Mouse (Mus musculus): ENCODE results near the gene Nipal4. TPM values are rescaled to one million over a fixed set of nuclear protein-coding genes. Genes with fewer than 3 reads are reported as not detected.
"Not testable (repeated sequence)": the region's sequence is repeated elsewhere in the genome, so short reads cannot be mapped to it uniquely, and the experiment has no call there.

Nipal4 gene
- polyA plus RNA-seq, 1 experiment from 2014 or later, result 0.43 TPM

GRCm38 (mm10) chr11:46194175-46194574, 27.9 kb upstream of the Nipal4 start:
- no peak overlapping the region for H3K4me3 ChIP-seq
- H3K27ac ChIP-seq (replicated peaks), result no peak overlapping the region
- no peak for ATAC-seq (ENCODE audit: low FRiP score, low read depth)
- no peak overlapping the region for H3K9ac ChIP-seq
- WGBS, result 83% methylated on average over 4 of the region's 4 CpGs
- H3K36me3 ChIP-seq, result peaks cover 58% of the 10 kb centered on the region
- H3K4me2 ChIP-seq, result no peak overlapping the region
- H3K4me1 ChIP-seq (replicated peaks), result no peaks in the 10 kb centered on the region
- no peaks in the 10 kb centered on the region for H3K27me3 ChIP-seq
- no peaks in the 10 kb centered on the region for H3K9me3 ChIP-seq

GRCm38 (mm10) chr11:46188283-46188682, 22.0 kb upstream of the Nipal4 start:
- H3K9ac ChIP-seq, result no peak overlapping the region
- H3K4me3 ChIP-seq, result no peak overlapping the region
- H3K9me3 ChIP-seq, result no peaks in the 10 kb centered on the region
- peaks cover 7% of the 10 kb centered on the region for H3K4me1 ChIP-seq (replicated peaks)
- no peak overlapping the region; the same call in 1 of the 2 replicates for H3K27ac ChIP-seq (replicated peaks)
- no peak for ATAC-seq (ENCODE audit: low FRiP score, low read depth)
- H3K4me2 ChIP-seq, result no peak overlapping the region
- 0 out of 2 replicates have a peak, but pooled peaks cover 8% of the 10 kb centered on the region for H3K36me3 ChIP-seq
- WGBS, result 53% methylated on average over 2 of the region's 2 CpGs
- no peaks in the 10 kb centered on the region for H3K27me3 ChIP-seq

DNA sequence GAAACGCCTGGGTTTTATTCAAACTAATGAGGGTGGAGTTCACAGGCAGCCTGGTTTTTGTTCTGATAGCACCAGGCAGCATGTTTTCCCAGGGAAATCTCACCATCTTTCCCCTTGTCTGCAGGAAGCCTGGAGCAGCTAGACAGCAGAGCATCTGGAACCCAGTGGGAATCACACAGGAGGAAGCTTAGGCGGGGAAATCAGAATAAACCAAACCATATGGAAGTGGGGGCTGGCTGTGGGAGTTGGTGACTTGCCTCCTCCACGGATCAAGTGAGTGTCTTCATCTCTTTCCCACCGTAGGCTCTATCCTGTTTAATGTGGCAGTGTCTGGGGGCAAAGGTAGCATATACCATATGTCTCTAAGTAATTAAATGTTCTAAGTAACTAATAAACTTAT, 19.2 kb upstream of the Nipal4 start:
- Histone ChIP-seq H3K27ac (replicated peaks) (peak overlapping the region; percentile 34; the same call in 1 of the 2 replicates), H3K4me1 (replicated peaks) (peaks cover 7% of the 10 kb centered on the region), H3K4me2 (no peak overlapping the region), H3K9me3 (no peaks in the 10 kb centered on the region), H3K4me3 (no peak overlapping the region), H3K9ac (no peak overlapping the region), H3K27me3 (no peaks in the 10 kb centered on the region), H3K36me3 (no peaks in the 10 kb centered on the region)
- WGBS, result 30% methylated on average over 4 of the region's 4 CpGs
- ATAC-seq (ENCODE audit: low FRiP score, low read depth), result peak; percentile 59

DNA sequence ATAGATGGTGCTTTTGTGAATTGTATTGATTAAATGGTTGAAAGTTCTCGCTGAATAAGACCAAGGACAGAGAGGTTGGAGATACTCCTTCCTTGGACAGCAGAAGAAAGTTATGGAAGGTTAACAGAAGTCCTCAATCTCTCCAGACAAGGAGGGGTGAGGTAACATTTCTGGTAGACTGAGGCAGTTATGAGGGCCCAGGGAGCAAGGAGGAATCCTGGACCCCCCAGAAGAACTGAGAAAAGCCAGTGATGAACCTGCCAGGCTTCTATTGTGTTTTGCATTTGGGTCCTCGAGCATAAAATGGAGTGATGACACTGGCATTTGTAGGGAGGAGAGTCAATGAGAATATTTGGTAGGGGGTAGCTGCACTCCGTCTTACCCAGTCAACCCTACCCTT, 18.6 kb upstream of the Nipal4 start:
- Histone ChIP-seq H3K36me3 (no peaks in the 10 kb centered on the region), H3K4me1 (replicated peaks) (peaks cover 7% of the 10 kb centered on the region), H3K9ac (no peak overlapping the region), H3K4me2 (no peak overlapping the region), H3K4me3 (no peak overlapping the region), H3K9me3 (no peaks in the 10 kb centered on the region), H3K27me3 (no peaks in the 10 kb centered on the region), H3K27ac (replicated peaks) (peak overlapping the region; percentile 34; the same call in 1 of the 2 replicates)
- 68% methylated on average over 3 of the region's 3 CpGs for WGBS
- no peak for ATAC-seq (ENCODE audit: low FRiP score, low read depth)

GRCm38 (mm10) chr11:46182031-46182430, 15.7 kb upstream of the Nipal4 start:
- not testable (repeated sequence) for ATAC-seq (ENCODE audit: low FRiP score, low read depth); H3K36me3 ChIP-seq; H3K4me1 ChIP-seq (replicated peaks); H3K4me2 ChIP-seq; H3K27ac ChIP-seq (replicated peaks); H3K27me3 ChIP-seq; H3K9me3 ChIP-seq; H3K4me3 ChIP-seq; H3K9ac ChIP-seq
- 96% methylated on average over 1 of the region's 1 CpGs for WGBS

- no peaks in the 10 kb centered on the region for H3K9me3 ChIP-seq
- no peaks in the 10 kb centered on the region for H3K27me3 ChIP-seq
- H3K4me3 ChIP-seq, result no peak overlapping the region
- no peaks in the 10 kb centered on the region for H3K36me3 ChIP-seq
- no peaks in the 10 kb centered on the region for H3K4me1 ChIP-seq (replicated peaks)
- H3K27ac ChIP-seq (replicated peaks), result no peak overlapping the region
- H3K9ac ChIP-seq, result no peak overlapping the region
- ATAC-seq (ENCODE audit: low FRiP score, low read depth), result no peak
- H3K4me2 ChIP-seq, result no peak overlapping the region
- WGBS, result 75% methylated on average over 10 of the region's 10 CpGs
Measured at GRCm38 (mm10) chr11:46177246-46178043, 11.1 kb upstream of the Nipal4 start.

GRCm38 (mm10) chr11:46176155-46176554, 9.8 kb upstream of the Nipal4 start:
- Histone ChIP-seq H3K9ac (no peak overlapping the region), H3K4me2 (no peak overlapping the region), H3K27ac (replicated peaks) (no peak overlapping the region), H3K36me3 (no peaks in the 10 kb centered on the region), H3K4me1 (replicated peaks) (no peaks in the 10 kb centered on the region), H3K4me3 (no peak overlapping the region), H3K27me3 (no peaks in the 10 kb centered on the region), H3K9me3 (no peaks in the 10 kb centered on the region)
- no peak for ATAC-seq (ENCODE audit: low FRiP score, low read depth)
- 93% methylated on average over 6 of the region's 6 CpGs for WGBS

DNA sequence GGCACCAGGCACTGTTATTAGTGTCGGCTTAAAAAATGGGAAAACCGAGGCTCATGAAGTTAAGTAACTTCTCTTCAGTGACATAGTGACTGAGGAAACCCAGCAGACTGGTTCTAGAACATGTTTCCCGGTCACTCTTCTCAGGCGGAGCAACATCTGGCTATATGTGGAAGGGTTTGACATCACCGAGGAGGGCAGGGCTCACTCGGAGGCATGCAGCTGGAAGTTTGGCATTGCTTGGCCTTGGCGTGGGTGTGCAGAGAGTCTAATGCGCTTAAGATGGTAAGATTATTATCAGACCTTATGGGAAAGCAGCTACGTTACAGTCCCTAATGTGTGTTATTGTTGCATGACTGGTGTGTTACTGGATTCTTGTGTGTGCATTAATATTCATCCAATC, 5.8 kb upstream of the Nipal4 start:
- 92% methylated on average over 9 of the region's 9 CpGs for WGBS

DNA sequence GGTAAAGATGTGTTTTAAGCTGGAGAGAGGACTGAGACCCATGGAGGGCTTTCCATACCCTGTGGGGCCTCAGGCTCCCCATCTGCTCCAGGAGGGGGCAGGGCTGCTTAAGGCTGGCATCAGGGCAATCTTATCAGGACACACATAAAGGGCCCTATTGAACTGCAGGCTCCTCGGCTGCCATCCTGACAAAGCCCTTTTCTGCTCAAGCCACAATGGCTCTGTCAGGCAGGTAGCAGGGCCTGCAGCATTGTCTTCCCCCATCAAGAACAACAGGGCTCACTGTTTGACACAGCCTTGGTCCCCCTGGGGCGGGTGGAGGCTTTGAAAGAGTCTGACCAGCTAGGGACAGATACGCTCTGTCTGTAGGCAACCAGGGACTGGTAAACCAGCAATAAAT, 3.6 kb upstream of the Nipal4 start:
- Histone ChIP-seq H3K27me3 (peaks cover 6% of the 10 kb centered on the region; the same call in 1 of the 2 replicates), H3K4me2 (no peak overlapping the region), H3K4me1 (replicated peaks) (peaks cover 9% of the 10 kb centered on the region), H3K9ac (no peak overlapping the region), H3K36me3 (no peaks in the 10 kb centered on the region), H3K27ac (replicated peaks) (no peak overlapping the region), H3K4me3 (no peak overlapping the region), H3K9me3 (no peaks in the 10 kb centered on the region)
- ATAC-seq (ENCODE audit: low FRiP score, low read depth), result no peak
- 33% methylated on average over 3 of the region's 3 CpGs for WGBS

More for the DNA sequence above, 5.8 kb upstream of the Nipal4 start:
- no peak overlapping the region for H3K9ac ChIP-seq
- no peak overlapping the region for H3K4me3 ChIP-seq
- H3K36me3 ChIP-seq, result no peaks in the 10 kb centered on the region
- H3K27me3 ChIP-seq, result no peaks in the 10 kb centered on the region
- H3K4me2 ChIP-seq, result no peak overlapping the region
- no peak overlapping the region for H3K27ac ChIP-seq (replicated peaks)
- no peaks in the 10 kb centered on the region for H3K4me1 ChIP-seq (replicated peaks)
- no peak for ATAC-seq (ENCODE audit: low FRiP score, low read depth)
- H3K9me3 ChIP-seq, result no peaks in the 10 kb centered on the region

GRCm38 (mm10) chr11:46168506-46168905, 2.2 kb upstream of the Nipal4 start:
- H3K4me2 ChIP-seq, result no peak overlapping the region
- H3K36me3 ChIP-seq, result no peaks in the 10 kb centered on the region
- 93% methylated on average over 7 of the region's 7 CpGs for WGBS
- H3K4me1 ChIP-seq (replicated peaks), result peaks cover 9% of the 10 kb centered on the region
- no peak overlapping the region for H3K4me3 ChIP-seq
- H3K9me3 ChIP-seq, result no peaks in the 10 kb centered on the region
- H3K27me3 ChIP-seq, result peaks cover 6% of the 10 kb centered on the region; the same call in 1 of the 2 replicates
- no peak overlapping the region for H3K27ac ChIP-seq (replicated peaks)
- ATAC-seq (ENCODE audit: low FRiP score, low read depth), result no peak
- no peak overlapping the region for H3K9ac ChIP-seq

GRCm38 (mm10) chr11:46157462-46157861, 8.8 kb downstream of the Nipal4 start:
- no peaks in the 10 kb centered on the region for H3K4me1 ChIP-seq (replicated peaks)
- no peak overlapping the region for H3K9ac ChIP-seq
- no peak for ATAC-seq (ENCODE audit: low FRiP score, low read depth)
- no peaks in the 10 kb centered on the region for H3K9me3 ChIP-seq
- H3K27ac ChIP-seq (replicated peaks), result no peak overlapping the region
- H3K27me3 ChIP-seq, result no peaks in the 10 kb centered on the region
- H3K4me3 ChIP-seq, result no peak overlapping the region
- no peaks in the 10 kb centered on the region for H3K36me3 ChIP-seq
- no peak overlapping the region for H3K4me2 ChIP-seq

GRCm38 (mm10) chr11:46156945-46157344, 9.4 kb downstream of the Nipal4 start:
- no peak overlapping the region for H3K4me2 ChIP-seq
- H3K27me3 ChIP-seq, result no peaks in the 10 kb centered on the region
- H3K4me1 ChIP-seq (replicated peaks), result no peaks in the 10 kb centered on the region
- no peak overlapping the region for H3K4me3 ChIP-seq
- no peaks in the 10 kb centered on the region for H3K36me3 ChIP-seq
- no peak overlapping the region for H3K27ac ChIP-seq (replicated peaks)
- H3K9ac ChIP-seq, result no peak overlapping the region
- 88% methylated on average over 8 of the region's 8 CpGs for WGBS
- no peaks in the 10 kb centered on the region for H3K9me3 ChIP-seq
- ATAC-seq (ENCODE audit: low FRiP score, low read depth), result no peak

DNA sequence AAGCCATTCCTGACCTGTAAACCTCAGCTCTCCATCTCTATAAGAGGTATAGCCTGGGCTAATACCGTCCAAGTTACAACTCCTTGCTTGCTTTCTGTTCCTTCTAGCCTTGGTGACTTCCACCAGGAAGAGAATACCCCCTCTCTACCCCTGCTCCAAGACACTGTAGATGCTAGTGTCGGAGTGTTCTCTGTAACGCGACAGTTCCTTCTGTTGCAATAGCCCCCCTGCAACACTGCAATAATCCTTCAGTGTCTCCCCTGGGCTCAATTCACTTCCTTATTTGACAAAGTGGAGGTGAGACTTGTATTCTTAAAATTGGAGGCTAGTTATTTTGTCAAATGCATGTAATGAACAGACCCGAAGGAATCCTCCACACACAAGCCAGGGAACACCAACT, 19.7 kb downstream of the Nipal4 start:
- Histone ChIP-seq H3K9ac (no peak overlapping the region), H3K36me3 (peaks cover 18% of the 10 kb centered on the region), H3K4me3 (no peak overlapping the region), H3K9me3 (no peaks in the 10 kb centered on the region), H3K4me2 (no peak overlapping the region), H3K4me1 (replicated peaks) (no peaks in the 10 kb centered on the region), H3K27ac (replicated peaks) (no peak overlapping the region), H3K27me3 (no peaks in the 10 kb centered on the region)
- WGBS, result 82% methylated on average over 5 of the region's 5 CpGs
- no peak for ATAC-seq (ENCODE audit: low FRiP score, low read depth)
